Mouse (Mus musculus) testis, adult 2 months (tissue): ENCODE data around the gene Prm1.

ENCODE experiments used
- CTCF ChIP-seq: fragments of 200-500 bp; IDR thresholded peaks from 2 replicates; pipeline ENCODE4 v1.5.1; 2012; ENCODE audit warnings: low read depth, mild to moderate bottlenecking, inconsistent platforms, low read length, moderate library complexity; ENCODE audit not compliant: control insufficient read depth, insufficient read depth, insufficient replicate concordance
- POLR2A ChIP-seq: fragments of 200-500 bp; IDR thresholded peaks from 2 replicates; pipeline ENCODE4 v1.6.1; 2012; ENCODE audit warnings: low read depth, mild to moderate bottlenecking, inconsistent platforms, low read length, moderate library complexity; ENCODE audit not compliant: control insufficient read depth

- TF ChIP-seq CTCF (no peak), POLR2A (no peak)
Observed at GRCm38 (mm10) chr16:10837250-10837649, 31.6 kb upstream of the Prm1 start.
